ENCODE assay signal across 25 mouse cellular contexts in genomic region chr5:115145976-115146746, GRCm38 (mm10). TPM values are rescaled to one million over a fixed set of nuclear protein-coding genes. Genes with fewer than 3 reads are reported as not detected.
A peak's percentile ranks its signal among the peaks of the same experiment; 100 is the strongest.
DNase-seq lines count a peak whose midpoint lies in the region; ATAC-seq and TF ChIP-seq lines count a peak whose summit lies in the region.
"Had no signal": no experiment of that assay in that cellular context is flagged by ENCODE, and none has a peak within 500 bp of the region (broad histone marks: within the 10 kb centered on the region; RNA-seq: fewer than 3 reads in every experiment).

No protein-coding gene starts in this region.

- DNase-seq in gastrocnemius, adult 2 months, result peak; percentile 73
- DNase-seq in gastrocnemius, postnatal 4 days (ENCODE audit: low spot score in 2 of 2), result no peak
- peak; percentile 3 for DNase-seq in heart, postnatal 4 days
- DNase-seq in layer of hippocampus, adult 2 months (ENCODE audit: low spot score in 2 of 2), result no peak
- DNase-seq in layer of hippocampus, postnatal 36 days, result no peak
- DNase-seq in right cerebral cortex, postnatal 10 days (ENCODE audit: low spot score in 2 of 2), result no peak
- DNase-seq: adrenal gland, adult 8-10 months; adrenal gland, postnatal 36 days; cerebellum, adult 11 months; cerebellum, adult 9-10 months; cerebellum, postnatal 25 days had no signal

- H3K4me3 ChIP-seq in gastrocnemius, adult 2 months, result peak overlapping the region; percentile 71
- no peak overlapping the region for H3K4me3 ChIP-seq in heart, embryonic 11.5 days (ENCODE audit: low read depth, low read length)
- H3K4me3 ChIP-seq in layer of hippocampus, adult 2 months, result no peak overlapping the region
- no peak overlapping the region for H3K4me3 ChIP-seq in brown adipose tissue, adult 24 weeks (ENCODE audit: insufficient read depth, low read depth, low read length)
- H3K4me3 ChIP-seq: embryonic facial prominence, embryonic 12.5 days; forebrain, embryonic 15.5 days; heart, embryonic 10.5 days; heart, embryonic 15.5 days; hindbrain, embryonic 13.5 days had no signal

- H3K4me1 ChIP-seq in heart, embryonic 11.5 days (ENCODE audit: control insufficient read depth, insufficient read depth, low read length), result no peaks in the 10 kb centered on the region
- peaks cover 24% of the 10 kb centered on the region for H3K4me1 ChIP-seq in brown adipose tissue, adult 24 weeks (ENCODE audit: control insufficient read depth, insufficient read depth, insufficient read length, low read length)
- H3K4me1 ChIP-seq: embryonic facial prominence, embryonic 12.5 days; heart, embryonic 15.5 days; hindbrain, embryonic 13.5 days had no signal

- H3K27me3 ChIP-seq in heart, embryonic 11.5 days (ENCODE audit: control insufficient read depth, insufficient read depth, low read length), result no peaks in the 10 kb centered on the region
- H3K27me3 ChIP-seq: CH12.LX; embryonic facial prominence, embryonic 12.5 days; forebrain, embryonic 15.5 days; heart, embryonic 15.5 days; hindbrain, embryonic 13.5 days had no signal

- H3K27ac ChIP-seq in gastrocnemius, adult 2 months, result peak overlapping the region; percentile 96
- H3K27ac ChIP-seq in heart, embryonic 11.5 days (ENCODE audit: low read depth, low read length), result no peak overlapping the region
- H3K27ac ChIP-seq in layer of hippocampus, adult 2 months, result peak overlapping the region; percentile 71
- H3K27ac ChIP-seq in brown adipose tissue, adult 24 weeks (replicated peaks; ENCODE audit: low read depth, low read length), result peak overlapping the region; percentile 68
- H3K27ac ChIP-seq: embryonic facial prominence, embryonic 12.5 days; forebrain, embryonic 15.5 days; heart, embryonic 10.5 days; heart, embryonic 15.5 days; hindbrain, embryonic 13.5 days; hindbrain, postnatal 0 days had no signal

- TF ChIP-seq CTCF in gastrocnemius, adult 2 months (IDR thresholded peaks at IDR 0.05), result no peak
- no peak for TF ChIP-seq CTCF in layer of hippocampus, adult 2 months (conservative IDR thresholded peaks at IDR 0.05)

- no peak overlapping the region for H3K4me2 ChIP-seq in heart, embryonic 11.5 days
- H3K4me2 ChIP-seq: embryonic facial prominence, embryonic 12.5 days; forebrain, embryonic 15.5 days; heart, embryonic 15.5 days; hindbrain, embryonic 13.5 days had no signal

- peaks cover 43% of the 10 kb centered on the region for H3K36me3 ChIP-seq in heart, embryonic 11.5 days (ENCODE audit: control insufficient read depth, insufficient read depth, low read length)

- no peak overlapping the region; the same call in 1 of the 2 replicates for H3K9ac ChIP-seq in heart, embryonic 11.5 days (ENCODE audit: low read depth, low read length)
- H3K9ac ChIP-seq: embryonic facial prominence, embryonic 12.5 days; forebrain, embryonic 15.5 days; heart, embryonic 15.5 days had no signal

- WGBS in heart, embryonic 11.5 days (ENCODE audit: insufficient replicate concordance), result 84% methylated on average over 6 of the region's 6 CpGs

- ATAC-seq in heart, embryonic 11.5 days (replicated peaks; ENCODE audit: insufficient number of reproducible peaks, low FRiP score, low TSS enrichment), result no peak
- ATAC-seq: forebrain, embryonic 15.5 days; hindbrain, postnatal 0 days had no signal

- intact Hi-C loops in gastrocnemius, adult 2 months (cut with DNase I), result no loop called here

- H3K9me3 ChIP-seq in heart, embryonic 11.5 days (replicated peaks; ENCODE audit: control insufficient read depth, low read length), result no peaks in the 10 kb centered on the region
- H3K9me3 ChIP-seq: embryonic facial prominence, embryonic 12.5 days; forebrain, embryonic 15.5 days; G1E; heart, embryonic 10.5 days; heart, embryonic 15.5 days; hindbrain, embryonic 13.5 days had no signal

RNA-seq across cellular contexts. Expression of gene Unc119b, which starts 11.4 kb away (rescaled TPM):
- total RNA-seq in gastrocnemius, adult 2 months (2021), result 10 to 100 TPM; 11.8 to 15.7 TPM
- total RNA-seq in gastrocnemius, postnatal 4 days (2021), result 10 to 100 TPM; 19.9 to 20.3 TPM
- 10 to 100 TPM; 21.7 to 25.9 TPM for total RNA-seq in heart, postnatal 4 days (2021)
- polyA plus RNA-seq in heart, embryonic 11.5 days (2014; fragmentation: Nextera tagmentation; extraction: Ambion mirVana), result 18.9 and 21.6 TPM in 2 replicates
- 10 to 100 TPM; 25.9 to 28.0 TPM for total RNA-seq in layer of hippocampus, adult 2 months (2021)
- total RNA-seq in layer of hippocampus, postnatal 36 days (2021), result 10 to 100 TPM; 31.5 TPM
- polyA plus RNA-seq in brown adipose tissue, adult 24 weeks (2012; ENCODE audit: insufficient read depth, insufficient read length, missing spikeins), result 9.4 and 11.0 TPM in 2 replicates

RNA-seq across cellular contexts. Expression of gene Mlec, which starts 11.8 kb away (rescaled TPM):
- 100 to 1,000 TPM; 138 to 200 TPM for total RNA-seq in gastrocnemius, adult 2 months (2021)
- 100 to 1,000 TPM; 198 to 217 TPM for total RNA-seq in gastrocnemius, postnatal 4 days (2021)
- total RNA-seq in heart, postnatal 4 days (2021), result 100 to 1,000 TPM; 104 to 111 TPM
- 68.9 and 77.8 TPM in 2 replicates for polyA plus RNA-seq in heart, embryonic 11.5 days (2014; fragmentation: Nextera tagmentation; extraction: Ambion mirVana)
- 10 to 100 TPM; 75.7 to 84.7 TPM for total RNA-seq in layer of hippocampus, adult 2 months (2021)
- 10 to 100 TPM; 92.7 to 96.4 TPM for total RNA-seq in layer of hippocampus, postnatal 36 days (2021)
- 49.5 and 76.9 TPM in 2 replicates for polyA plus RNA-seq in brown adipose tissue, adult 24 weeks (2012; ENCODE audit: insufficient read depth, insufficient read length, missing spikeins)

RNA-seq across cellular contexts. Expression of gene Acads, which starts 27.0 kb away (rescaled TPM):
- 10 to 100 TPM; 49.9 to 81.7 TPM for total RNA-seq in gastrocnemius, adult 2 months (2021)
- 10 to 100 TPM; 74.6 to 78.1 TPM for total RNA-seq in gastrocnemius, postnatal 4 days (2021)
- 100 to 1,000 TPM; 153 to 165 TPM for total RNA-seq in heart, postnatal 4 days (2021)
- polyA plus RNA-seq in heart, embryonic 11.5 days (2014; fragmentation: Nextera tagmentation; extraction: Ambion mirVana), result 45.5 and 75.6 TPM in 2 replicates
- total RNA-seq in layer of hippocampus, adult 2 months (2021), result 1 to 10 TPM; 6.5 to 7.3 TPM
- total RNA-seq in layer of hippocampus, postnatal 36 days (2021), result 10 to 100 TPM in 1 of 2 experiments, 1 to 10 TPM in 1; 8.8 to 10.3 TPM
- 345 and 375 TPM in 2 replicates for polyA plus RNA-seq in brown adipose tissue, adult 24 weeks (2012; ENCODE audit: insufficient read depth, insufficient read length, missing spikeins)

RNA-seq across cellular contexts. Expression of gene Cabp1, which starts 48.0 kb away (rescaled TPM):
- 1 to 10 TPM in 1 of 2 experiments, under 1 TPM in 1; 0.79 to 1.5 TPM for total RNA-seq in gastrocnemius, adult 2 months (2021)
- total RNA-seq in gastrocnemius, postnatal 4 days (2021), result 1 to 10 TPM; 4.2 to 5.1 TPM
- total RNA-seq in heart, postnatal 4 days (2021), result 1 to 10 TPM; 5.5 to 6.6 TPM
- polyA plus RNA-seq in heart, embryonic 11.5 days (2014; fragmentation: Nextera tagmentation; extraction: Ambion mirVana), result 0.63 and 1.3 TPM in 2 replicates
- total RNA-seq in layer of hippocampus, adult 2 months (2021), result 100 to 1,000 TPM; 124 to 129 TPM
- total RNA-seq in layer of hippocampus, postnatal 36 days (2021), result 100 to 1,000 TPM; 122 to 139 TPM
- polyA plus RNA-seq in brown adipose tissue, adult 24 weeks (2012; ENCODE audit: insufficient read depth, insufficient read length, missing spikeins), result 1.0 and 1.3 TPM in 2 replicates
- total RNA-seq: hematopoietic stem cell, adult 5-6 weeks had no signal
- polyA plus RNA-seq: G1E had no signal

RNA-seq across cellular contexts. Expression of gene Gm10401, which starts 48.1 kb away (rescaled TPM):
- not detected for total RNA-seq in gastrocnemius, adult 2 months (2021)
- total RNA-seq in gastrocnemius, postnatal 4 days (2021), result not detected
- not detected for total RNA-seq in heart, postnatal 4 days (2021)
- polyA plus RNA-seq in heart, embryonic 11.5 days (2014; fragmentation: Nextera tagmentation; extraction: Ambion mirVana), result 19.1 and 19.2 TPM in 2 replicates
- total RNA-seq in layer of hippocampus, adult 2 months (2021), result not detected
- not detected for total RNA-seq in layer of hippocampus, postnatal 36 days (2021)
- not detected in 2 replicates for polyA plus RNA-seq in brown adipose tissue, adult 24 weeks (2012; ENCODE audit: insufficient read depth, insufficient read length, missing spikeins)
- total RNA-seq: adrenal gland, adult 8-10 months; adrenal gland, postnatal 36 days; gastrocnemius, adult 8-10 months; hematopoietic stem cell, adult 5-6 weeks; hindbrain, postnatal 0 days had no signal
- polyA plus RNA-seq: cortical plate, adult 2 months; frontal cortex, adult 2 months; G1E had no signal

Comparison
In these comparisons a context has a peak if more than half of its experiments do, and no peak if none do; other contexts are left out.
1. DNase-seq: peak in gastrocnemius, adult 2 months (single experiment) and heart, postnatal 4 days (single experiment); none in gastrocnemius, postnatal 4 days (0 of 2), layer of hippocampus, adult 2 months (0 of 2), layer of hippocampus, postnatal 36 days (0 of 2) and right cerebral cortex, postnatal 10 days (0 of 2).
2. RNA of gene Acads, which starts 27.0 kb away (total RNA-seq): 153 to 165 TPM in heart, postnatal 4 days, 49.9 to 81.7 TPM in gastrocnemius, adult 2 months and 74.6 to 78.1 TPM in gastrocnemius, postnatal 4 days; 8.8 to 10.3 TPM in layer of hippocampus, postnatal 36 days and 6.5 to 7.3 TPM in layer of hippocampus, adult 2 months; every median in the first group is over 4 times any median in the second.